Mouse (Mus musculus) lung, adult 2 months (tissue): ENCODE results near the gene Dkc1.

Experiments
- CTCF ChIP-seq: fragments of 200-500 bp; IDR thresholded peaks from 2 replicates; pipeline ENCODE4 v1.5.1; 2011; ENCODE audit warnings: mild to moderate bottlenecking, low read length, control low read depth; ENCODE audit not compliant: insufficient read depth
- POLR2A ChIP-seq: fragments of 200-500 bp; IDR thresholded peaks from 2 replicates; pipeline ENCODE4 v1.6.1; 2011; ENCODE audit warnings: low read depth, mild to moderate bottlenecking, control low read depth, low read length, borderline replicate concordance; ENCODE audit errors: extremely low read depth

DNA sequence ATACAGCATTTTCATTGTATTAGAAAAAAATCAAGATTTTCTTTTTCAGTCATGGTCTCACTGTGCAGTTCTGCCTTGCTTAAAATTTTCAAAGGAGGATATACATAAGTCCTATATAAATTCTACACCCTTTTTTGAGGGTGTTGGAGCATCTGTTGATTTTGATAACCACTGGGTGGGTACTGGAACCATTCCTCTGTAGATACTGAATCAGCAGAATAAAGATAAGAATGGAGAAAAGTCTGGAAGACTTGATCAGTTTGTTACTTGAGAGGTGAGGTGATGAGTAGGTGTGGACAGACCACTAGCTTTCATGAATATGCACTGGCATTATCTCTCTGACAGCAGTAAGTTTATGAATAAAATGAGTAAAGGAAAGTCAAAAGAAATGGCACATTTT, 19.9 kb downstream of the Dkc1 start:
- TF ChIP-seq CTCF (no peak), POLR2A (no peak)
